Mouse (Mus musculus) lung, embryonic 16.5 days (tissue): Measurements from ENCODE around the gene Cemip. TPM values are rescaled to one million over a fixed set of nuclear protein-coding genes. Genes with fewer than 3 reads are reported as not detected.
A peak's percentile ranks its signal among the peaks of the same experiment; 100 is the strongest.

ENCODE experiments used
- ATAC-seq: fragments of 200-750 bp; cut with Nextera tagmentation; 2 replicates; pipeline ENCODE4 v1.8.0; 2017; ENCODE audit warnings: low read depth, mild to moderate bottlenecking, moderate library complexity
- H3K27ac ChIP-seq: fragments of 300-500 bp; sonication (generic); 2 replicates; pipeline ENCODE4 v1.5.1; 2014; ENCODE audit warnings: mild to moderate bottlenecking, control low read depth, low read length
- H3K27me3 ChIP-seq: fragments of 300-500 bp; sonication (generic); 2 replicates; pipeline ENCODE4 v1.6.1; 2014; ENCODE audit warnings: low read depth, low read length, mixed read lengths; ENCODE audit not compliant: control insufficient read depth, insufficient read depth
- H3K36me3 ChIP-seq: fragments of 300-500 bp; sonication (generic); 2 replicates; pipeline ENCODE4 v1.6.1; 2014; ENCODE audit warnings: low read length; ENCODE audit not compliant: control insufficient read depth, insufficient read depth
- H3K4me1 ChIP-seq: fragments of 300-500 bp; sonication (generic); replicated peaks from 2 replicates; pipeline ENCODE4 v1.6.1; 2014; ENCODE audit warnings: low read length, mixed read lengths; ENCODE audit not compliant: control insufficient read depth, insufficient read depth
- H3K4me2 ChIP-seq: fragments of 300-500 bp; sonication (generic); 2 replicates; pipeline ENCODE4 v1.6.1; 2014; ENCODE audit warnings: low read depth, low read length, control low read depth
- H3K4me3 ChIP-seq: fragments of 300-500 bp; sonication (generic); 2 replicates; pipeline ENCODE4 v1.5.1; 2014; ENCODE audit warnings: mild to moderate bottlenecking, low read length, control low read depth
- H3K9ac ChIP-seq: fragments of 300-500 bp; sonication (generic); 2 replicates; pipeline ENCODE4 v1.6.1; 2014; ENCODE audit warnings: low read length, control low read depth
- H3K9me3 ChIP-seq: fragments of 300-500 bp; sonication (generic); 2 replicates; pipeline ENCODE4 v1.6.1; 2016; ENCODE audit warnings: low read length; ENCODE audit not compliant: control insufficient read depth
- WGBS: fragments of 180-500 bp; shearing (Covaris S2); extraction: QIAGEN DNeasy Blood & Tissue Kit; methylation state at CpG from one replicate; pipeline ENCODE4 v1.1.7; 2014; 5-methylcytosine and 5-hydroxymethylcytosine counted together
- polyA plus RNA-seq: library from polyadenylated mRNA; unstranded; fragments of >200 nt; fragmentation: Nextera tagmentation; extraction: Ambion mirVana; gene quantifications from 2 replicates; pipeline ENCODE4 v1.2.1, GENCODE M21; 2015

Gene Cemip
- polyA plus RNA-seq, 1 experiment from 2014 or later, result 1.4 TPM

GRCm38 (mm10) chr7:84117543-84118122 lies 31.3 kb upstream of the Cemip start:
- H3K36me3 ChIP-seq, result peaks cover 10% of the 10 kb centered on the region
- WGBS, result 70% methylated on average over 6 of the region's 6 CpGs
- no peak overlapping the region for H3K27ac ChIP-seq
- no peaks in the 10 kb centered on the region for H3K27me3 ChIP-seq
- no peaks in the 10 kb centered on the region for H3K9me3 ChIP-seq
- no peak overlapping the region for H3K9ac ChIP-seq
- no peak overlapping the region for H3K4me3 ChIP-seq
- no peak overlapping the region for H3K4me2 ChIP-seq
- peak; percentile 17; the same call in 1 of the 2 replicates for ATAC-seq
- peaks cover 63% of the 10 kb centered on the region for H3K4me1 ChIP-seq

- Histone ChIP-seq H3K4me2 (no peak overlapping the region), H3K4me1 (peaks cover 63% of the 10 kb centered on the region), H3K9ac (no peak overlapping the region), H3K27ac (peak overlapping the region; percentile 37; the same call in 1 of the 2 replicates), H3K36me3 (peaks cover 10% of the 10 kb centered on the region), H3K9me3 (no peaks in the 10 kb centered on the region), H3K27me3 (no peaks in the 10 kb centered on the region), H3K4me3 (no peak overlapping the region)
- ATAC-seq, result peak; percentile 37; the same call in 1 of the 2 replicates
- 56% methylated on average over 7 of the region's 7 CpGs for WGBS
Observed at GRCm38 (mm10) chr7:84116621-84117542, 30.6 kb upstream of the Cemip start.

DNA sequence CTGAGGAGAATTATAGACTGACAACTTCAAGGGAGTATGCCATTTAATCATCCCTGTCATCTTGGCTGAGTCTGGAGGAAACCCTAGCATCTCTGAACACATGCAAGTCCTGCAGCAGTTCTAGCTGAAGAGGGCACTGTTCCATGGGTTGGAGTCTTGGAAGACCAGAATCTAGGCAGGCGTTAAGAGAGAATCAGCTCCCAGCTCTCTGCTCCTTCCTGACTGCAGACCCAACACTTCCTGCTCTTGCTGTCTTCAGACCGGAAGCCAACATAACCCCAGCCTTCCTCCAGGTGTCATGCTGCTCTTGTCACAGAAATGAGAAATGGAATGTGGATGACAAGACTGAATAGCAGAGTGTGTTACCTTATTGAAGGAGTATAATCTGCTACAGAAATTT lies 29.1 kb upstream of the Cemip start:
- peaks cover 11% of the 10 kb centered on the region for H3K36me3 ChIP-seq
- no peak overlapping the region for H3K4me2 ChIP-seq
- peaks cover 55% of the 10 kb centered on the region for H3K4me1 ChIP-seq
- H3K27ac ChIP-seq, result no peak overlapping the region
- no peak overlapping the region for H3K4me3 ChIP-seq
- no peaks in the 10 kb centered on the region for H3K27me3 ChIP-seq
- H3K9me3 ChIP-seq, result no peaks in the 10 kb centered on the region
- no peak overlapping the region for H3K9ac ChIP-seq
- ATAC-seq, result no peak
- 33% methylated on average over 2 of the region's 2 CpGs for WGBS

DNA sequence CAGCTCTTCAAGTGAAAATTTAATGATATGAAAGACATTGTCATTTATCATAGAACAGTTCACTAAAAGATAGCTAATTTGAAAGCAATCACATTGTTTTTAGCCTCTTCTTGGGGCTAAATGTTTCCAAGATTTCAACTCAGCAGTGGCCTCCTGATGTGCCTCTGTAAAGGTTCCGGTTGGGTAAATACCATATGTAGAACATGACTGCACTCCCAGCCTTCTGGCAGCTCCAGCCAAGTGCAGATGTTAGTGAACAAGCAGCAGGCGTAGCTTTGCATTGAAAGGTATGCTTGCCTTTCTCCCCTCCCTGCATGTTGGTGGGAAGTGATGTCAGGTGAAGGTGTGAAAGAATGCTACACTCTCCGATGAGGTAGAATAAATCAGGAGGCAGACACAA lies 28.5 kb upstream of the Cemip start:
- WGBS, result 65% methylated on average over 3 of the region's 3 CpGs
- peaks cover 17% of the 10 kb centered on the region for H3K36me3 ChIP-seq

GRCm38 (mm10) chr7:84113035-84113390 lies 26.7 kb upstream of the Cemip start:
- Histone ChIP-seq H3K27ac (peak overlapping the region; percentile 28), H3K36me3 (peaks cover 26% of the 10 kb centered on the region), H3K27me3 (no peaks in the 10 kb centered on the region), H3K4me2 (no peak overlapping the region), H3K4me1 (peaks cover 39% of the 10 kb centered on the region), H3K9ac (no peak overlapping the region), H3K4me3 (no peak overlapping the region), H3K9me3 (no peaks in the 10 kb centered on the region)
- 79% methylated on average over 8 of the region's 8 CpGs for WGBS
- ATAC-seq, result no peak

More for the DNA sequence above, 28.5 kb upstream of the Cemip start:
- no peak overlapping the region for H3K9ac ChIP-seq
- no peak overlapping the region for H3K4me3 ChIP-seq
- no peak overlapping the region for H3K27ac ChIP-seq
- H3K9me3 ChIP-seq, result no peaks in the 10 kb centered on the region
- H3K4me2 ChIP-seq, result no peak overlapping the region
- H3K4me1 ChIP-seq, result peaks cover 48% of the 10 kb centered on the region
- no peaks in the 10 kb centered on the region for H3K27me3 ChIP-seq
- no peak for ATAC-seq

DNA sequence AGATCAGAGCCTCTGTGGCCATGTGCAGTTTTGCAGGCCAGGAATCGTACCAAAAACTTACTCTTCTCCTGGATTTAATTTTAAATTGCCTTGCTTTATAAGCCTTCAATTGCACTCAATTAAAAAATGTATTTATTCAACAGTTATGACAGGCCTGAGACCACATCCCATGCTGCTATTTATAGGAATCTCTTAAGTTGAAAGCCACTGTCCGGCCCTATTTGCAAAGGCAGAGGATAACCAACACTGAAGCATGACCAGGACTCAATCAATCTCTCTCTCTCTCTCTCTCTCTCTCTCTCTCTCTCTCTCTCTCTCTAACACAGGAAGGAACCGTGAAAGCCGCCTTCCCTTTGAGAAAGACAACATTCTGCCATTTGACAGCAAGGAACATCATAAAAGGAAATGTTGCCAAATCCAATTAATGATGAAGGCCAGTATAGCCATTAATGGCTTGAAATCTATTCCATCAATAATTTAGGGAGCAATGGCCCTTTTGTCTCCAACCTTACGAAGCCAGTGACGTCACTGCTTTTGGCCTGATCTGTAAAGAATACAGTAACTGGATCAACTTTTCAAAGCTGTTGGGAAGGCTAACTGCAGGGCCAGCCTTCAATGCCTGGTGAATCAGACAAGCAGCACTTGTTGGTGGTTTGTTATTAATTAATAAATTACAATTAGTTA lies 26.2 kb upstream of the Cemip start:
- Histone ChIP-seq H3K36me3 (peaks cover 26% of the 10 kb centered on the region), H3K9me3 (no peaks in the 10 kb centered on the region), H3K9ac (no peak overlapping the region), H3K27me3 (no peaks in the 10 kb centered on the region), H3K4me3 (no peak overlapping the region), H3K4me1 (peaks cover 35% of the 10 kb centered on the region), H3K27ac (peak overlapping the region; percentile 55), H3K4me2 (no peak overlapping the region)
- 49% methylated on average over 6 of the region's 6 CpGs for WGBS
- ATAC-seq, result peak; percentile 79

DNA sequence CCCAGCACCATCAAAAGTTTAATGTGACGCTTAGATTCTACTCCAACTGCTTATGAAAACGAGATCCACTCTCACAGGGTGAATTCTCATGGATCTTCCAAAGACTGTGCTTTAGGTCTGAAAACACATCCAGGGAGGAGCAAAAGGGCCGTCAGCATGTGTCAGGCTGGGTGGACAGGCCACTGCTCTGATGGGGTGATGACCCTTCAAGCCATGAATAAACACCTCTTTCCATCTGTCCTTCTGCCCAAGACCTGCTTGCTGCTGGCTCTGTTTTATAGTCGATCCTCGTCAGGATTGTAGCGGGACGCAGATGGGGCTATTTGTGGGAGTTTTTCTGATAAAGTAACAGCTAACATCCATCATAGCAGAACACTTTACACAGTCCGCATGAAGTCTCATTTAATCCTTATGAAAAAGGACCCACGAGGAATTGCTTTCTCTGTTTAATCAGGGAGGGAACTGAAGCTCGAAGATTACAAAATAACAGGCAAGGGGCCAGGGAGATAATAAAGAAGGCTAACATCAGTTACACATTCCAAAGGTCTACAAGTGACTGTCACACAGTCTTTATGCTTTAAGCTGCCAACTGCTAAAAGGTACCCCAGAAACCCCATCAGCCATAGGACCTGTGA lies 25.5 kb upstream of the Cemip start:
- H3K27me3 ChIP-seq, result no peaks in the 10 kb centered on the region
- 41% methylated on average over 10 of the region's 10 CpGs for WGBS
- H3K4me3 ChIP-seq, result no peak overlapping the region
- H3K27ac ChIP-seq, result peak overlapping the region; percentile 70
- no peak overlapping the region for H3K9ac ChIP-seq
- no peak overlapping the region for H3K4me2 ChIP-seq
- peak; percentile 75 for ATAC-seq
- H3K4me1 ChIP-seq, result peaks cover 30% of the 10 kb centered on the region
- peaks cover 26% of the 10 kb centered on the region for H3K36me3 ChIP-seq
- no peaks in the 10 kb centered on the region for H3K9me3 ChIP-seq

- H3K27ac ChIP-seq, result no peak overlapping the region
- 90% methylated on average over 1 of the region's 1 CpGs for WGBS
- no peak for ATAC-seq
- H3K27me3 ChIP-seq, result no peaks in the 10 kb centered on the region
- peaks cover 7% of the 10 kb centered on the region for H3K4me1 ChIP-seq
- peaks cover 16% of the 10 kb centered on the region for H3K36me3 ChIP-seq
- no peak overlapping the region for H3K4me3 ChIP-seq
- no peak overlapping the region for H3K4me2 ChIP-seq
- H3K9me3 ChIP-seq, result no peaks in the 10 kb centered on the region
- H3K9ac ChIP-seq, result no peak overlapping the region
Observed at GRCm38 (mm10) chr7:84106942-84107341, 20.6 kb upstream of the Cemip start.

DNA sequence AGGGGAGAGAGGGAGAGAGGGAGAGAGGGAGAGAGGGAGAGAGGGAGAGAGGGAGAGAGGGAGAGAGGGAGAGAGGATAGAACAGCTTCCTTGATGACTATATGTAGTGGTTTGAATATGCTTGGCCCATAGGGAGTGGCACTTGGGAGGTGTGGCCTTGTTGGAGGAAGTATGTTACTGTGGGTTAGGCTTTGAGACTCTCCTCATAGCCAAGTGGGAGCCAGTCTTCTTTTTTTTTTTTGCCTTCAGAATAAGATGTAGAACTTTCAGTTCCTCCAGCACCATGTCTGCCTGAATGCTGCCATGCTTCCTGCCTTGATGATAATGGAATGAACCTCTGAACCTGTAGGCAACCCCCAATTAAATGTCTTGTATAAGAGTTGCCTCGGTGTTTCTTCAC lies 16.3 kb upstream of the Cemip start:
- no peak for ATAC-seq
- 95% methylated on average over 1 of the region's 1 CpGs for WGBS
- no peaks in the 10 kb centered on the region for H3K36me3 ChIP-seq

More for the DNA sequence above, 16.3 kb upstream of the Cemip start:
- Histone ChIP-seq H3K4me3 (no peak overlapping the region), H3K9ac (no peak overlapping the region), H3K27me3 (no peaks in the 10 kb centered on the region), H3K4me1 (no peaks in the 10 kb centered on the region), H3K9me3 (no peaks in the 10 kb centered on the region), H3K27ac (no peak overlapping the region), H3K4me2 (no peak overlapping the region)
